Comparison of ENCODE assay signal across 13 mouse cellular contexts in genomic region chr17:51682368-51682767, GRCm38 (mm10).
"Had no signal": no experiment of that assay in that cellular context is flagged by ENCODE, and none has a peak within 500 bp of the region (broad histone marks: within the 10 kb centered on the region; RNA-seq: fewer than 3 reads in every experiment).

No protein-coding gene starts in this region.

- DNase-seq: kidney, adult 9 months; kidney, postnatal 36 days; layer of hippocampus, adult 9-11 months; layer of hippocampus, postnatal 36 days; right cerebral cortex, postnatal 4 days; spleen, adult 18-20 months; thymus, adult 18-20 months; thymus, postnatal 14 days had no signal

- ATAC-seq: liver, embryonic 12.5 days had no signal

- H3K27me3 ChIP-seq: limb, embryonic 15.5 days; liver, embryonic 12.5 days; neural tube, embryonic 15.5 days had no signal

- H3K4me1 ChIP-seq: limb, embryonic 15.5 days; liver, embryonic 12.5 days; neural tube, embryonic 15.5 days had no signal

- H3K36me3 ChIP-seq: limb, embryonic 15.5 days; liver, embryonic 12.5 days; neural tube, embryonic 15.5 days had no signal

- H3K4me3 ChIP-seq: limb, embryonic 15.5 days; liver, embryonic 12.5 days; myocyte; neural tube, embryonic 15.5 days had no signal

- H3K9ac ChIP-seq: limb, embryonic 15.5 days; liver, embryonic 12.5 days; neural tube, embryonic 15.5 days had no signal

- H3K27ac ChIP-seq: kidney, postnatal 0 days; limb, embryonic 15.5 days; liver, embryonic 12.5 days; neural tube, embryonic 15.5 days had no signal

- H3K9me3 ChIP-seq: limb, embryonic 15.5 days; liver, embryonic 12.5 days; neural tube, embryonic 15.5 days had no signal

- H3K4me2 ChIP-seq: limb, embryonic 15.5 days; liver, embryonic 12.5 days; neural tube, embryonic 15.5 days had no signal
